Comparison of ENCODE assay signal across 16 mouse cellular contexts in genomic region chr11:22353962-22354621, GRCm38 (mm10).
"Had no signal": no experiment of that assay in that cellular context is flagged by ENCODE, and none has a peak within 500 bp of the region (broad histone marks: within the 10 kb centered on the region; RNA-seq: fewer than 3 reads in every experiment).

No protein-coding gene starts in this region.

- DNase-seq: gastrocnemius, postnatal 14 days; gastrocnemius, postnatal 36 days; heart, adult 11 months; heart, adult 2 months; heart, postnatal 14 days; heart, postnatal 36 days; kidney, adult 11 months; kidney, adult 2 months; kidney, adult 9 months; kidney, postnatal 14 days; kidney, postnatal 36 days; liver; liver, embryonic 13.5 days; liver, postnatal 0 days had no signal

- ATAC-seq: hindbrain, postnatal 0 days; intestine, embryonic 16.5 days; liver, postnatal 0 days had no signal
